Mouse (Mus musculus) heart, adult 8-10 months (tissue): ENCODE data around the gene Ano4. TPM values are rescaled to one million over a fixed set of nuclear protein-coding genes. Genes with fewer than 3 reads are reported as not detected.

Source experiments
- DNase-seq: peaks from one replicate; pipeline ENCODE4 v3.0.0; 2022; ENCODE audit warnings: low spot score
- total RNA-seq, 4 experiments: library from RNA; stranded (reverse); gene quantifications; 2 replicates each; pipeline ENCODE4 v1.2.4; 2022

The Ano4 gene
- 10 to 100 TPM in 2 of 4 experiments, 1 to 10 TPM in 2; 8.1 to 14.0 (median 9.2) TPM for total RNA-seq

GRCm38 (mm10) chr10:89344491-89345195, at the start of gene Ano4:
TSS of gene Ano4 (minus strand) at chr10:89344762.
- DNase-seq = no peak

GRCm38 (mm10) chr10:89392687-89393086, 48.1 kb upstream of the Ano4 start:
- no peak for DNase-seq

- no peak for DNase-seq
Observed at GRCm38 (mm10) chr10:89391571-89392163, 47.1 kb upstream of the Ano4 start.

GRCm38 (mm10) chr10:89386461-89386860, 41.9 kb upstream of the Ano4 start:
- DNase-seq = no peak

- peak; percentile 62 for DNase-seq
Observed at GRCm38 (mm10) chr10:89383462-89383861, 38.9 kb upstream of the Ano4 start.

GRCm38 (mm10) chr10:89377750-89378149, 33.2 kb upstream of the Ano4 start:
- no peak for DNase-seq

GRCm38 (mm10) chr10:89370051-89370450, 25.5 kb upstream of the Ano4 start:
- no peak for DNase-seq

GRCm38 (mm10) chr10:89358933-89359332, 14.4 kb upstream of the Ano4 start:
- no peak for DNase-seq

- no peak for DNase-seq
Observed at GRCm38 (mm10) chr10:89354639-89355038, 10.1 kb upstream of the Ano4 start.

- no peak for DNase-seq
Observed at GRCm38 (mm10) chr10:89351416-89351815, 6.9 kb upstream of the Ano4 start.

GRCm38 (mm10) chr10:89345606-89346005, 1.0 kb upstream of the Ano4 start:
- DNase-seq = no peak

GRCm38 (mm10) chr10:89345196-89345533, 603 bp upstream of the Ano4 start:
- peak; percentile 18 for DNase-seq

GRCm38 (mm10) chr10:89344132-89344490, 451 bp downstream of the Ano4 start:
- no peak for DNase-seq

- no peak for DNase-seq
Observed at GRCm38 (mm10) chr10:89343716-89344115, 846 bp downstream of the Ano4 start.

- DNase-seq = no peak
Observed at GRCm38 (mm10) chr10:89330261-89330660, 14.3 kb downstream of the Ano4 start.

- no peak for DNase-seq
Observed at GRCm38 (mm10) chr10:89329806-89330205, 14.8 kb downstream of the Ano4 start.

- no peak for DNase-seq
Observed at GRCm38 (mm10) chr10:89328876-89329275, 15.7 kb downstream of the Ano4 start.

- DNase-seq = peak; percentile 37
Observed at GRCm38 (mm10) chr10:89327004-89327511, 17.5 kb downstream of the Ano4 start.

- no peak for DNase-seq
Observed at GRCm38 (mm10) chr10:89326383-89326782, 18.2 kb downstream of the Ano4 start.

- DNase-seq = no peak
Observed at GRCm38 (mm10) chr10:89307566-89307965, 37.0 kb downstream of the Ano4 start.

GRCm38 (mm10) chr10:89300346-89300745, 44.2 kb downstream of the Ano4 start:
- DNase-seq = no peak

GRCm38 (mm10) chr10:89292784-89293183, 51.8 kb downstream of the Ano4 start:
- no peak for DNase-seq

GRCm38 (mm10) chr10:89290698-89291097, 53.9 kb downstream of the Ano4 start:
- no peak for DNase-seq
